Mouse (Mus musculus) adrenal gland, postnatal 25 days (tissue): ENCODE results near the gene Zc3h12c. TPM values are rescaled to one million over a fixed set of nuclear protein-coding genes. Genes with fewer than 3 reads are reported as not detected.

Source experiments
- DNase-seq: peaks from one replicate; pipeline ENCODE4 v3.0.0; 2021; ENCODE audit warnings: mixed read lengths
- total RNA-seq: library from RNA; stranded (reverse); gene quantifications from 2 replicates; pipeline ENCODE4 v1.2.3, GENCODE M21; 2021

The Zc3h12c gene
- total RNA-seq, 1 experiment from 2014 or later, result 19.5 TPM

GRCm38 (mm10) chr9:52167084-52167483 is 1.3 kb downstream of the Zc3h12c start:
- no peak for DNase-seq

GRCm38 (mm10) chr9:52165706-52166090 is 2.7 kb downstream of the Zc3h12c start:
- no peak for DNase-seq

GRCm38 (mm10) chr9:52165076-52165705 is 3.2 kb downstream of the Zc3h12c start:
- no peak for DNase-seq

GRCm38 (mm10) chr9:52160512-52160911 is 7.9 kb downstream of the Zc3h12c start:
- DNase-seq, result no peak

GRCm38 (mm10) chr9:52158561-52158960 is 9.8 kb downstream of the Zc3h12c start:
- DNase-seq, result no peak

GRCm38 (mm10) chr9:52155417-52155816 is 13.0 kb downstream of the Zc3h12c start:
- DNase-seq, result no peak

GRCm38 (mm10) chr9:52154253-52154652 is 14.1 kb downstream of the Zc3h12c start:
- no peak for DNase-seq

GRCm38 (mm10) chr9:52152076-52152826 is 16.1 kb downstream of the Zc3h12c start:
- DNase-seq, result no peak

GRCm38 (mm10) chr9:52149768-52150167 is 18.6 kb downstream of the Zc3h12c start:
- no peak for DNase-seq

GRCm38 (mm10) chr9:52149286-52149685 is 19.1 kb downstream of the Zc3h12c start:
- no peak for DNase-seq

- DNase-seq, result no peak
Observed at GRCm38 (mm10) chr9:52148831-52149230, 19.5 kb downstream of the Zc3h12c start.

GRCm38 (mm10) chr9:52148311-52148710 is 20.1 kb downstream of the Zc3h12c start:
- DNase-seq, result no peak

- DNase-seq, result no peak
Observed at GRCm38 (mm10) chr9:52146241-52146640, 22.1 kb downstream of the Zc3h12c start.

GRCm38 (mm10) chr9:52132771-52133170 is 35.6 kb downstream of the Zc3h12c start:
- DNase-seq, result no peak

GRCm38 (mm10) chr9:52130348-52130747 is 38.0 kb downstream of the Zc3h12c start:
- DNase-seq, result no peak

- no peak for DNase-seq
Observed at GRCm38 (mm10) chr9:52125225-52125624, 43.1 kb downstream of the Zc3h12c start.

- DNase-seq, result no peak
Observed at GRCm38 (mm10) chr9:52119212-52119611, 49.2 kb downstream of the Zc3h12c start.

- no peak for DNase-seq
Observed at GRCm38 (mm10) chr9:52113091-52113490, 55.3 kb downstream of the Zc3h12c start.

- no peak for DNase-seq
Observed at GRCm38 (mm10) chr9:52110738-52111137, 57.6 kb downstream of the Zc3h12c start.

- DNase-seq, result no peak
Observed at GRCm38 (mm10) chr9:52107161-52107560, 61.2 kb downstream of the Zc3h12c start.

GRCm38 (mm10) chr9:52105423-52105822 is 62.9 kb downstream of the Zc3h12c start:
- DNase-seq, result peak; percentile 53

- no peak for DNase-seq
Observed at GRCm38 (mm10) chr9:52104225-52104615, 64.2 kb downstream of the Zc3h12c start.

GRCm38 (mm10) chr9:52103448-52104224 is 64.7 kb downstream of the Zc3h12c start:
- DNase-seq, result peak; percentile 38
